Comparison of ENCODE assay signal across 16 mouse cellular contexts in genomic region chr7:113572741-113573140, GRCm38 (mm10). TPM values are rescaled to one million over a fixed set of nuclear protein-coding genes. Genes with fewer than 3 reads are reported as not detected.
DNase-seq lines count a peak whose midpoint lies in the region; ATAC-seq lines count a peak whose summit lies in the region.
"Had no signal": no experiment of that assay in that cellular context is flagged by ENCODE, and none has a peak within 500 bp of the region (broad histone marks: within the 10 kb centered on the region; RNA-seq: fewer than 3 reads in every experiment).

No protein-coding gene starts in this region.

- ATAC-seq in CD4-positive, CD25-positive, alpha-beta regulatory T cell, adult 4 months, result peak; percentile 74
- peak; percentile 39; the same call in 1 of the 2 replicates for ATAC-seq in common myeloid progenitor, adult 5-6 weeks (replicated peaks; ENCODE audit: low read depth, poor library complexity, severe bottlenecking)
- ATAC-seq in frontal cortex, adult (ENCODE audit: low TSS enrichment), result no peak
- ATAC-seq: forebrain, embryonic 16.5 days; liver, embryonic 12.5 days had no signal

- DNase-seq in spleen, postnatal 36 days (ENCODE audit: low spot score in 2 of 2), result peak; percentile 30 to 49
- DNase-seq in spleen, postnatal 14 days (ENCODE audit: low spot score in 2 of 2), result no peak
- peak; percentile 8 to 10 for DNase-seq in natural killer cell, adult 2 months (ENCODE audit: low spot score in 2 of 2)
- DNase-seq in right cerebral cortex, postnatal 4 days, result no peak
- no peak for DNase-seq in adrenal gland, adult 8-10 months
- DNase-seq: cerebellum, adult 11-12 months; cerebellum, postnatal 10 days; gastrocnemius, postnatal 14 days; kidney, adult 2 months; lung, adult 18-20 months; lung, postnatal 10 days had no signal

RNA-seq across cellular contexts. Expression of gene Far1, which starts 59.1 kb away (rescaled TPM):
- 10 to 100 TPM; 71.7 to 87.3 TPM for polyA plus RNA-seq in CD4-positive, CD25-positive, alpha-beta regulatory T cell, adult 4 months (2017; shearing (Covaris generic))
- 121 and 130 TPM in 2 replicates for total RNA-seq in common myeloid progenitor, adult 5-6 weeks (2017)
- 10 to 100 TPM; 47.6 to 64.2 (median 57.0) TPM for total RNA-seq in adrenal gland, adult 8-10 months (2022)

Comparison
In these comparisons a context has a peak if more than half of its experiments do, and no peak if none do; other contexts are left out.
1. DNase-seq: peak in spleen, postnatal 36 days (2 of 2) and natural killer cell, adult 2 months (2 of 2); none in spleen, postnatal 14 days (0 of 2), right cerebral cortex, postnatal 4 days (single experiment) and adrenal gland, adult 8-10 months (single experiment).